Mouse (Mus musculus): ENCODE data around the gene Ptafr. TPM values are rescaled to one million over a fixed set of nuclear protein-coding genes. Genes with fewer than 3 reads are reported as not detected.
A peak's percentile ranks its signal among the peaks of the same experiment; 100 is the strongest.

The Ptafr gene
- total and polyA plus RNA-seq, 3 experiments, result 0.03 to 2.1 TPM; not detected in 1

- ATAC-seq (ENCODE audit: extremely low read depth, insufficient number of reproducible peaks, low FRiP score, poor library complexity, severe bottlenecking), result peak; percentile 64
- peaks cover 34% of the 10 kb centered on the region for H3K36me3 ChIP-seq (replicated peaks)
- H3K27me3 ChIP-seq (ENCODE audit: insufficient read depth, low read length), result no peaks in the 10 kb centered on the region
- TF ChIP-seq POLR2AphosphoS5 (IDR thresholded peaks at IDR 0.05; ENCODE audit: insufficient replicate concordance, low read depth, low read length), result no peak
- no peak for TF ChIP-seq CTCF (IDR thresholded peaks at IDR 0.05; ENCODE audit: low read depth, low read length)
- no peak for TF ChIP-seq TAL1 (conservative IDR thresholded peaks at IDR 0.05; ENCODE audit: low read depth, low read length)
- no peak for TF ChIP-seq GATA2 (IDR thresholded peaks at IDR 0.05; ENCODE audit: borderline replicate concordance, low read depth, low read length)
- TF ChIP-seq GATA1 (IDR thresholded peaks at IDR 0.05; ENCODE audit: borderline replicate concordance, low read length), result no peak
- DNase-seq (ENCODE audit: low spot score), result peak; percentile 79
- H3K9me3 ChIP-seq (replicated peaks), result no peaks in the 10 kb centered on the region
- peaks cover 76% of the 10 kb centered on the region for H3K4me1 ChIP-seq (ENCODE audit: insufficient read depth, low read depth, low read length)
- H3K4me3 ChIP-seq (ENCODE audit: low read depth, low read length), result peak within 1 kb of the TSS; percentile 88
Measured at GRCm38 (mm10) chr4:132532981-132533916, 30.6 kb upstream of the Ptafr start, which contains the start of gene Atpif1. Gene Atpif1 (minus strand): TSS chr4:132533659.

DNA sequence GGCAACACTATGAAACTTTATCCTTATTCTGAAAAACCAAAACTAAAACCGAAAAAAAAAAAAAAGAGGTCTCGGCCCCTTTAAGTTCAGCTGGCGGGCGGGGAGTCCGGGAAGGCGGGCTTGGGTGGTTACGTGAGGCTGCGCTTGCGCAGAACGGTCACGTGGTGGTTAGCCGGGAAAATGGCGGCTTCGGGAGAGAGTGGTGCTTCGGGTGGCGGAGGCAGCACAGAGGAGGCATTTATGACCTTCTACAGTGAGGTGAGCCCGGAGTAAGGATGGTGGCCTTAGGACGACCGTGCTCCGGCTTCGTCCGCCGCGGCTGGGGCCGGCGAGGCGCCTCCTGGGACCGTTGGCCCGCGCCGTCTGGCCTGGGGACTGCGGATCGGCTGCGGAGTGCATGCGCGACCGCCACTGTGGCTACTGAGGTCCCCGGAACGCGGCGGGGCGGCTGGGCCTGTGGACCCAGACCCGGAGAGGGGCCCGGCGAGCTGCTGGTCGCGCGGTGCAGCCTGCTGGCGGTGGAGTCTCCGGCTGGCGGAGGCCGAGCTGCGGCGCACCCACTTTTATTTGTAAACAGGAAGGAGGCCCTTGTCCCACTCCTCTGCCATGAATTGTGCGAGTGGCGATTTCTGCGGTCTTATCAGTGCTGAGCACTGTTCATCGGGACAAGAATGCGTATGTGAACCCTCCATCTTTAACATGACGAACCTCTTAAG is 28.3 kb upstream of the Ptafr start, which contains the start of gene Dnajc8:
TSS of gene Dnajc8 (plus strand) at position 145 of the 716 bp plus-strand sequence.
- DNase-seq (ENCODE audit: low spot score), result peak; percentile 85
- Histone ChIP-seq H3K27me3 (ENCODE audit: insufficient read depth, low read length) (no peaks in the 10 kb centered on the region), H3K4me3 (ENCODE audit: low read depth, low read length) (peak within 1 kb of the TSS; percentile 98), H3K36me3 (replicated peaks) (peaks cover 47% of the 10 kb centered on the region), H3K4me1 (ENCODE audit: insufficient read depth, low read depth, low read length) (peaks cover 68% of the 10 kb centered on the region), H3K9me3 (replicated peaks) (no peaks in the 10 kb centered on the region)
- no peak for ATAC-seq (ENCODE audit: extremely low read depth, insufficient number of reproducible peaks, low FRiP score, poor library complexity, severe bottlenecking)
- TF ChIP-seq TAL1 (conservative IDR thresholded peaks at IDR 0.05; ENCODE audit: low read depth, low read length) (no peak), GATA2 (IDR thresholded peaks at IDR 0.05; ENCODE audit: borderline replicate concordance, low read depth, low read length) (no peak)

DNA sequence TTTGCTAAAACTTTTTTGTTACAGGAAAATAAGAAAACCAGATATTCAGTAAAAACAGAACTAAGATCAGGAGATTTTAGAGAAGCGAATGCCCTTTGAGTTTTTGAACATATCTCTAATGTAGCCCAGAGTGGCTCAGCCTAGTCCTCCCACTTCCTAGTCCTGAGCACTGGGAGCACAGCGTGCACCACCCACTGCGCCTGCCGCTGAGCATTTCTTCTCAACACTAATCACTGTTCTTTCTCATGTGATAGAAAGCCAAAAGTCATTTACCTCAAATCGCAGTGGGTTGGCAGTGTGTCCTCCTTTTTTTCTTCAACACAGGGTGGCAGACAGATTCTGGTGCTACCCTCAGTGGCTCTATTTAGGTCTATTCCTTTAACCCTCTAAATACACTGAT is 24.4 kb upstream of the Ptafr start:
- ATAC-seq (ENCODE audit: extremely low read depth, insufficient number of reproducible peaks, low FRiP score, poor library complexity, severe bottlenecking) (no peak), DNase-seq (ENCODE audit: low spot score) (no peak)
- Histone ChIP-seq H3K4me3 (ENCODE audit: low read depth, low read length) (no peak overlapping the region), H3K9me3 (replicated peaks) (no peaks in the 10 kb centered on the region), H3K27me3 (ENCODE audit: insufficient read depth, low read length) (no peaks in the 10 kb centered on the region), H3K36me3 (replicated peaks) (peaks cover 75% of the 10 kb centered on the region), H3K4me1 (ENCODE audit: insufficient read depth, low read depth, low read length) (peaks cover 61% of the 10 kb centered on the region)
- TF ChIP-seq CTCF (IDR thresholded peaks at IDR 0.05; ENCODE audit: low read depth, low read length) (no peak), POLR2AphosphoS5 (IDR thresholded peaks at IDR 0.05; ENCODE audit: insufficient replicate concordance, low read depth, low read length) (no peak), TAL1 (conservative IDR thresholded peaks at IDR 0.05; ENCODE audit: low read depth, low read length) (no peak), GATA2 (IDR thresholded peaks at IDR 0.05; ENCODE audit: borderline replicate concordance, low read depth, low read length) (no peak), GATA1 (IDR thresholded peaks at IDR 0.05; ENCODE audit: borderline replicate concordance, low read length) (no peak)

DNA sequence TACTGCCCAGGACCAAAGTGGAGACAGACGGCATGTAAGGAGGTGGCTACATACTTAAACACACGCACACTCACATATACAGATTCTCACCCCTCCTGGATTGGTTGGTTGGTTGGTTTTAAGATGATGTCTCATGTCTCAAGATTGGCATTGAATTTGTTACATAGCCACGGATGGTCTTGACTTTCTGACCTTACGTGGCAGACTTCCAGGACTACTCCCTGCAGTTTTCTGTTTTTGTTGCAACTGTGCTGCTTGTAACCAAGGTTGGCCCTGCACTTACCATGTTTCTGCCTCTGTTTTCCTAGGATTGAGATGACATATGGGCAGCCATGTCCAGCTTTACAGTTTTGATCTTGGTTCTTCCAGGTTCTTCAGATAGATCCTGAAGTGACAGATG is 22.5 kb upstream of the Ptafr start:
- TF ChIP-seq GATA1 (IDR thresholded peaks at IDR 0.05; ENCODE audit: borderline replicate concordance, low read length) (no peak), CTCF (IDR thresholded peaks at IDR 0.05; ENCODE audit: low read depth, low read length) (no peak), GATA2 (IDR thresholded peaks at IDR 0.05; ENCODE audit: borderline replicate concordance, low read depth, low read length) (no peak), TAL1 (conservative IDR thresholded peaks at IDR 0.05; ENCODE audit: low read depth, low read length) (no peak)
- peaks cover 94% of the 10 kb centered on the region for H3K36me3 ChIP-seq (replicated peaks)
- no peak for DNase-seq (ENCODE audit: low spot score)

DNA sequence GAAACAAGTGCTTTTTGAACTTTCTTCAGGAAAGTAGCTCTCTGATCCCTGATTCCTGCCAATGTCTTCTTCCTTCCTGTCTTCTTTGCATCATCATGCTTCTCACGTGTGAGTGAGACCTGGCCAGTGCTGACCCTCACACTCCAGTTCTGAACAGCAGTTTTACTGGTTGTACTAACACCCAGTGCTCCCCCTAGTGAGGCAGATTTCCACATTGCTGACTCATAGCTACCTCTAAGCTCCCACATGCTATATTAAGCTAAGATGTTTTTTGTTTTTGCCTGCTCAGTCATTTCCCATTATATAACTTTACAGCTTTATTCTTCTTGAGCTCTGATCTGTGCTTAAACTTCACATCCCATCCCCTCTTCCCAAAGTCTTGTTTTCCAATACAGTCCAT is 21.1 kb upstream of the Ptafr start:
- peaks cover 54% of the 10 kb centered on the region for H3K4me1 ChIP-seq (ENCODE audit: insufficient read depth, low read depth, low read length)
- TF ChIP-seq GATA2 (IDR thresholded peaks at IDR 0.05; ENCODE audit: borderline replicate concordance, low read depth, low read length), result no peak
- TF ChIP-seq GATA1 (IDR thresholded peaks at IDR 0.05; ENCODE audit: borderline replicate concordance, low read length), result no peak
- no peak for TF ChIP-seq CTCF (IDR thresholded peaks at IDR 0.05; ENCODE audit: low read depth, low read length)
- TF ChIP-seq POLR2AphosphoS5 (IDR thresholded peaks at IDR 0.05; ENCODE audit: insufficient replicate concordance, low read depth, low read length), result no peak
- TF ChIP-seq TAL1 (conservative IDR thresholded peaks at IDR 0.05; ENCODE audit: low read depth, low read length), result no peak

More for the DNA sequence above, 22.5 kb upstream of the Ptafr start:
- ATAC-seq (ENCODE audit: extremely low read depth, insufficient number of reproducible peaks, low FRiP score, poor library complexity, severe bottlenecking), result no peak
- Histone ChIP-seq H3K4me1 (ENCODE audit: insufficient read depth, low read depth, low read length) (peaks cover 62% of the 10 kb centered on the region), H3K4me3 (ENCODE audit: low read depth, low read length) (no peak overlapping the region), H3K9me3 (replicated peaks) (no peaks in the 10 kb centered on the region), H3K27me3 (ENCODE audit: insufficient read depth, low read length) (no peaks in the 10 kb centered on the region)

DNA sequence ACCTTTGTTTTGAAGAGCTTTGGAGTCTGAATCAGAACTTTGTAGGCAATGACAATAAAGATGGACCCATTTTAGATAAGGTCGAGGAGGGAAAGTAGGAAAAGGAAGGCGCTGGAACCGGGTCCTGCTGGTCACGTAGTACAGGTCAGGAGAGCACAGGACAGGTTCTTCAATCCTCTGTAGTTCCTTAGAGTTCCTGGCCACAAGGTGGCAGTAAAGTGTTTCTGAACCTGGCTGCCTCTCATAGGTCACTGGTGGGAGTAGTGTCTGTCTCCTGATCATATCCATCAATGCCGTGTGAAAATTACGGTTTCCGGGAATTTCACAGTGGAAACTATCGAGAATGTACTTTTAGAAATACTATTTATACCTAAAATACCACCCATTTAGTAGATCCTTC is 18.0 kb upstream of the Ptafr start:
- Histone ChIP-seq H3K9me3 (replicated peaks) (no peaks in the 10 kb centered on the region), H3K36me3 (replicated peaks) (peaks cover 95% of the 10 kb centered on the region), H3K4me3 (ENCODE audit: low read depth, low read length) (no peak overlapping the region), H3K4me1 (ENCODE audit: insufficient read depth, low read depth, low read length) (peaks cover 42% of the 10 kb centered on the region), H3K27me3 (ENCODE audit: insufficient read depth, low read length) (no peaks in the 10 kb centered on the region)
- ATAC-seq (ENCODE audit: extremely low read depth, insufficient number of reproducible peaks, low FRiP score, poor library complexity, severe bottlenecking), result no peak
- DNase-seq (ENCODE audit: low spot score), result no peak
- peak; percentile 54; the same call in 1 of the 2 replicates for TF ChIP-seq CTCF (IDR thresholded peaks at IDR 0.05; ENCODE audit: low read depth, low read length)
- TF ChIP-seq GATA2 (IDR thresholded peaks at IDR 0.05; ENCODE audit: borderline replicate concordance, low read depth, low read length), result no peak

More for the DNA sequence above, 21.1 kb upstream of the Ptafr start:
- no peaks in the 10 kb centered on the region for H3K27me3 ChIP-seq (ENCODE audit: insufficient read depth, low read length)
- peaks cover 95% of the 10 kb centered on the region for H3K36me3 ChIP-seq (replicated peaks)
- no peak overlapping the region for H3K4me3 ChIP-seq (ENCODE audit: low read depth, low read length)
- no peaks in the 10 kb centered on the region for H3K9me3 ChIP-seq (replicated peaks)
- DNase-seq (ENCODE audit: low spot score) (no peak), ATAC-seq (ENCODE audit: extremely low read depth, insufficient number of reproducible peaks, low FRiP score, poor library complexity, severe bottlenecking) (no peak)

Measured in G1E (cell line).